Mouse (Mus musculus) intestine, postnatal 0 days (tissue): ENCODE measurements at regions not wholly inside any gene's neighbourhood (a gene's known extent, or its start where the extent isn't known, plus 50 kb on each side); places are given as distances from the start of the nearest gene placed in this dataset.

Experiments used
- ATAC-seq: fragments of 200-750 bp; cut with Nextera tagmentation; 2 replicates; pipeline ENCODE4 v1.8.0; 2017; ENCODE audit warnings: mild to moderate bottlenecking, moderate TSS enrichment, moderate library complexity
- H3K27ac ChIP-seq: fragments of 300-500 bp; sonication (generic); 2 replicates; pipeline ENCODE4 v1.5.1; 2014; ENCODE audit warnings: mild to moderate bottlenecking, low read depth, low read length, moderate library complexity
- H3K27me3 ChIP-seq: fragments of 300-500 bp; sonication (generic); replicated peaks from 2 replicates; pipeline ENCODE4 v1.6.1; 2014; ENCODE audit warnings: low read length, mixed read lengths; ENCODE audit not compliant: control insufficient read depth, insufficient read depth
- H3K36me3 ChIP-seq: fragments of 300-500 bp; sonication (generic); 2 replicates; pipeline ENCODE4 v1.6.1; 2014; ENCODE audit warnings: mild to moderate bottlenecking, moderate library complexity; ENCODE audit not compliant: control insufficient read depth, insufficient read depth
- H3K4me1 ChIP-seq: fragments of 300-500 bp; sonication (generic); replicated peaks from 2 replicates; pipeline ENCODE4 v1.6.1; 2014; ENCODE audit warnings: antibody characterized with exemption, low read length, mixed read lengths; ENCODE audit not compliant: control insufficient read depth, insufficient read depth
- H3K4me2 ChIP-seq: fragments of 300-500 bp; sonication (generic); replicated peaks from 2 replicates; pipeline ENCODE4 v1.6.1; 2014; ENCODE audit warnings: low read depth, mild to moderate bottlenecking, moderate library complexity
- H3K4me3 ChIP-seq: fragments of 300-500 bp; sonication (generic); 2 replicates; pipeline ENCODE4 v1.5.1; 2014; ENCODE audit warnings: low read depth, low read length
- H3K9ac ChIP-seq: fragments of 300-500 bp; sonication (generic); 2 replicates; pipeline ENCODE4 v1.6.1; 2014; ENCODE audit warnings: mild to moderate bottlenecking, low read depth, low read length
- H3K9me3 ChIP-seq: fragments of 300-500 bp; sonication (generic); 2 replicates; pipeline ENCODE4 v1.6.1; 2016; ENCODE audit warnings: mixed run types; ENCODE audit not compliant: control insufficient read depth
- CTCF ChIP-seq: sonication (generic); IDR thresholded peaks from 2 replicates; pipeline ENCODE4 v1.5.1; 2016; ENCODE audit warnings: low read depth, mild to moderate bottlenecking, control low read depth, antibody characterized with exemption, moderate library complexity
- WGBS: fragments of 180-500 bp; shearing (Covaris S2); extraction: QIAGEN DNeasy Blood & Tissue Kit; methylation state at CpG from one replicate; pipeline ENCODE4 v1.1.7; 2014; 5-methylcytosine and 5-hydroxymethylcytosine counted together

- Histone ChIP-seq H3K36me3 (no peaks in the 10 kb centered on the region), H3K27me3 (no peaks in the 10 kb centered on the region), H3K4me1 (no peaks in the 10 kb centered on the region), H3K27ac (no peak overlapping the region), H3K4me2 (no peak overlapping the region), H3K9me3 (no peaks in the 10 kb centered on the region), H3K9ac (no peak overlapping the region), H3K4me3 (no peak overlapping the region)
- no peak for ATAC-seq
- TF ChIP-seq CTCF, result no peak
- 93% methylated on average over 1 of the region's 1 CpGs for WGBS
Measured at GRCm38 (mm10) chr13:90502141-90502540, 403.0 kb downstream of the Atp6ap1l start.

- H3K4me2 ChIP-seq, result no peak overlapping the region
- no peak overlapping the region for H3K9ac ChIP-seq
- no peak for ATAC-seq
- no peaks in the 10 kb centered on the region for H3K36me3 ChIP-seq
- no peaks in the 10 kb centered on the region for H3K9me3 ChIP-seq
- no peak for TF ChIP-seq CTCF
- H3K27me3 ChIP-seq, result no peaks in the 10 kb centered on the region
- H3K4me1 ChIP-seq, result no peaks in the 10 kb centered on the region
- no peak overlapping the region for H3K4me3 ChIP-seq
- WGBS, result 80% methylated on average over 3 of the region's 3 CpGs
- no peak overlapping the region for H3K27ac ChIP-seq
Measured at GRCm38 (mm10) chr13:90498978-90499377, 406.2 kb downstream of the Atp6ap1l start.

- Histone ChIP-seq H3K9me3 (no peaks in the 10 kb centered on the region), H3K27ac (no peak overlapping the region), H3K4me3 (no peak overlapping the region), H3K4me2 (no peak overlapping the region), H3K27me3 (no peaks in the 10 kb centered on the region), H3K36me3 (no peaks in the 10 kb centered on the region), H3K4me1 (no peaks in the 10 kb centered on the region), H3K9ac (no peak overlapping the region)
- 36% methylated on average over 2 of the region's 2 CpGs for WGBS
- ATAC-seq, result no peak
- no peak for TF ChIP-seq CTCF
Measured at GRCm38 (mm10) chr13:90497573-90497972, 407.6 kb downstream of the Atp6ap1l start.

- no peak for ATAC-seq
- no peaks in the 10 kb centered on the region for H3K27me3 ChIP-seq
- H3K4me2 ChIP-seq, result no peak overlapping the region
- no peaks in the 10 kb centered on the region for H3K36me3 ChIP-seq
- no peaks in the 10 kb centered on the region for H3K9me3 ChIP-seq
- WGBS, result 67% methylated on average over 1 of the region's 1 CpGs
- TF ChIP-seq CTCF, result no peak
- H3K27ac ChIP-seq, result no peak overlapping the region
- H3K4me1 ChIP-seq, result no peaks in the 10 kb centered on the region
- no peak overlapping the region for H3K9ac ChIP-seq
- H3K4me3 ChIP-seq, result no peak overlapping the region
Measured at GRCm38 (mm10) chr13:90493696-90494095, 404.3 kb upstream of the Xrcc4 start.

GRCm38 (mm10) chr13:90490991-90491951 lies 401.9 kb upstream of the Xrcc4 start:
- H3K27me3 ChIP-seq, result no peaks in the 10 kb centered on the region
- H3K27ac ChIP-seq, result no peak overlapping the region
- no peak for TF ChIP-seq CTCF
- H3K4me1 ChIP-seq, result no peaks in the 10 kb centered on the region
- no peaks in the 10 kb centered on the region for H3K36me3 ChIP-seq
- 34% methylated on average over 8 of the region's 8 CpGs for WGBS
- H3K9me3 ChIP-seq, result no peaks in the 10 kb centered on the region
- no peak overlapping the region for H3K4me3 ChIP-seq
- H3K4me2 ChIP-seq, result no peak overlapping the region
- H3K9ac ChIP-seq, result no peak overlapping the region
- ATAC-seq, result no peak

GRCm38 (mm10) chr13:90480484-90480883 lies 391.1 kb upstream of the Xrcc4 start:
- Histone ChIP-seq H3K4me1 (no peaks in the 10 kb centered on the region), H3K9me3 (no peaks in the 10 kb centered on the region), H3K4me2 (no peak overlapping the region), H3K4me3 (no peak overlapping the region), H3K27ac (no peak overlapping the region), H3K9ac (no peak overlapping the region), H3K36me3 (no peaks in the 10 kb centered on the region), H3K27me3 (no peaks in the 10 kb centered on the region)
- TF ChIP-seq CTCF, result no peak
- ATAC-seq, result no peak
- WGBS, result 86% methylated on average over 4 of the region's 4 CpGs
